Mouse (Mus musculus) embryonic fibroblast, embryonic 13.5 days (primary cell): ENCODE data around the gene App. TPM values are rescaled to one million over a fixed set of nuclear protein-coding genes. Genes with fewer than 3 reads are reported as not detected.

Experiments used
- H3K27ac ChIP-seq: 2 replicates; pipeline ENCODE4 v1.5.1; 2012; ENCODE audit warnings: low read length, control low read depth, inconsistent platforms; ENCODE audit not compliant: insufficient read depth
- H3K4me1 ChIP-seq: 2 replicates; pipeline ENCODE4 v1.6.1; 2011; ENCODE audit warnings: low read length; ENCODE audit not compliant: control insufficient read depth, insufficient read depth
- H3K4me3 ChIP-seq: 2 replicates; pipeline ENCODE4 v1.5.1; 2011; ENCODE audit warnings: mild to moderate bottlenecking, control low read depth, low read length; ENCODE audit not compliant: insufficient read depth
- CTCF ChIP-seq: IDR thresholded peaks from 2 replicates; pipeline ENCODE4 v1.5.1; 2011; ENCODE audit warnings: mild to moderate bottlenecking, control low read depth, low read length, moderate library complexity, borderline replicate concordance; ENCODE audit not compliant: insufficient read depth
- POLR2A ChIP-seq: IDR thresholded peaks from 2 replicates; pipeline ENCODE4 v1.6.1; 2011; ENCODE audit warnings: low read depth, mild to moderate bottlenecking, control low read depth, low read length, moderate library complexity
- polyA plus RNA-seq: library from polyadenylated mRNA; stranded (reverse); fragments of >200 nt; gene quantifications from 2 replicates; pipeline ENCODE4 v1.2.4, GENCODE M21; 2011; ENCODE audit warnings: low read depth; ENCODE audit not compliant: missing spikeins, insufficient read length

Gene App
- polyA plus RNA-seq, 1 experiment = 740 TPM

DNA sequence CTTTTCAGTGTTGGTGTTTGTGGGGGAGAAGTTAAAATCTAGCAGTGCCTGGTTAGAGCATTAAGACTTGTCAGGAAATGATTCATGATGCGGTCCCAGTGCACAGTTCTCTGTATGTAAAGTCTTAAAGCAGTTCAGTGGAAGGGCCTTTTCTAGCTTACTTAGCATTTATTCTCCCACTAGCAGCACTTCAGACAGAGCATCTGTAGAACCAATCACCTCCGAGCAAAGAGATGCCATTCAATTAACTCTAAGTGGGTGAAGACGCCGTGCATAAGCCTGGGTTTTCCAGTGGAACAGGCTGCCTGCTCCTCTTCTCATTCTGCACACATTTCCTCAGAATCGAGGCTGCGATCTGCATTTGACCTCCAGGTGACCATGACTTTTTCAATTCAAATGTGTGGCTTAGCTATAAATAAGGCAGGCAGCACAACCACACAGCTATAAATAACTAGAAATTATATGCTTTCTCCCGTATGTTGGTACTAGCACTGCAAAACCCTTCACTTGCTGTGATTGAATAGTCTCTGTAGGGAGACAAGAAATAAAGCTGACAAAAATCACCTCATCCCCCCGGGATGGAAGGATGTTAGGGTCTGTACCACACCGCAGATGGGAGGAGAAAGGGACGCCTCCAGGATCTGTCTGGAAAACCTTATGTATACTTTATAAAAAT, 135.5 kb downstream of the App start:
- Histone ChIP-seq H3K27ac (no peak overlapping the region), H3K4me1 (peaks cover 3% of the 10 kb centered on the region; the same call in 1 of the 2 replicates), H3K4me3 (no peak overlapping the region)
- TF ChIP-seq CTCF (no peak), POLR2A (no peak)

DNA sequence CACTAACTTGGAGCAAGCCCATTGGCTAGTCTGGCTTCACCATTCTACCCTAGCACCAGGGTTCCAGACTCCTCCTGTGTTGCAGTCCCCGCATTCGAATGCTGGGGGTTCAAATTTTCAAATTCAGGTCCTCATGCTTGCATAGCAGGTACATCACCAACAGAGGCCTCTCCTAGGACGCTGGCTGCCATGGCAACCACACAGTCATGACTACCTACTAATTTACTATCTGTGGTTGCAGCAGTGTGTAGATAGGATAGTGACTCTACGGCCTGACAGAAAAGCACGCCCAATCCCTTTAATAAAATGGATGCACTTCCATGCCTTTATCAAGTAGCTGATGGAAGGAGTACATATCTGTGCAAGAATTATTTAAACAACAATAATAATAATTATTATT, 137.8 kb downstream of the App start:
- TF ChIP-seq POLR2A (no peak), CTCF (no peak)
- no peak overlapping the region for H3K4me3 ChIP-seq
- H3K27ac ChIP-seq = no peak overlapping the region
- H3K4me1 ChIP-seq = peaks cover 3% of the 10 kb centered on the region; the same call in 1 of the 2 replicates

DNA sequence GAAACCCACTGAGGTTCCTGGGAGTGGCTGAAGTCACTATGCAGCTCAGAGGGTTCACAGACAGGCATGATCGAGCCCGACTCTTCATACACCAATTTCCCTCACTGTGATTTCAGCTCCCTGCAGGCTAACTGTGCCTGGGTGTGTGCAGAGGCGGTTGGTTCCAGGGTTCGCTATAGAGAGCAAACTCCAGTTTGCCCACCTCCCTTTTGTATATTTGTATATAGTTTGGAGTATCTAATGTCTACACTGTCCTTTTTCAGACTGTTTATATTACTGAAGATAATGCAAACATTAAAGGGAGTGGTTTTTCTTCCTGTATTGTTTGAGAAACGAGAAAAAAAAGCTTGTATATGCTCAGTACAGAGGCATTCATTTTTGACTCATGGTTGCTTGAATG, 139.8 kb downstream of the App start:
- TF ChIP-seq CTCF = no peak
- TF ChIP-seq POLR2A = no peak
- Histone ChIP-seq H3K4me3 (no peak overlapping the region), H3K4me1 (peaks cover 3% of the 10 kb centered on the region; the same call in 1 of the 2 replicates), H3K27ac (no peak overlapping the region)

DNA sequence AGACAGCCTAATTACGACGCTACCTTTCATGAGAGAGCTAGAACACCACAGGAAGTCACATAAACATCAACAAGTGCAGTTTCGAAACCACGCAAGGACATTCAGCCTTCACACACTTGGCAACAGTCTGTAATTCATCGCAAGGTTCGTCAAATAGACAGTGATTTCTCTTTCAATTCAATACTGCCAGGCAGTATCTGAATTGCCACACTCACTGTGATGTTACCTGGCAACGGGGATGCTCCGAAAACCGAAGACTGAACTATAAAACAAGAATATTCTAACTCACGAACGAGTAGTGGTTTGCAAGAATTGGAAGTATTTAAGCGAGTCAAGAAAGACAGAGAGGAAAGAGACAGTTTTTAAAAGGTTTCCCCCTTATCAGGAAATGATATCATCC, 142.8 kb downstream of the App start:
- TF ChIP-seq CTCF (no peak), POLR2A (no peak)
- Histone ChIP-seq H3K27ac (no peak overlapping the region), H3K4me1 (no peaks in the 10 kb centered on the region), H3K4me3 (no peak overlapping the region)

DNA sequence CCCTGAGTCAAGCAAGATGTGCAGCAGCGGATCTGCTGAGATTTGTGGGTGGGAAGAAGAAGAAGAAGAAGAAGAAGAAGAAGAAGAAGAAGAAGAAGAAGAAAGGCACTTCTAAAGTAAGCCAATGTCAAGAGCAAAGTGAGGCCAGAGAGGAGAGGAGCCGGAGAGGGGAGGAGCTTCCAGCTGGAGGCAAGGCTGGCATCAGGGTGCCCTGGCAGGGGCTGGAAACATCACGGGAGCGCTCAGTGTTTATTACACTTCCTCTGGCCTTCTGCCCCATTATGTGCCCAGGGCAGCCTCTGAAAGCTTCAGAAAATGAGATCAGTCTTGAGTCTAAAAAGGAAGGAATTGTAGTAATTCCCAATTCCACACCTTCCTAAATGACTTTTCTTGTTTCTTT, 145.2 kb downstream of the App start:
- no peaks in the 10 kb centered on the region for H3K4me1 ChIP-seq
- H3K27ac ChIP-seq = no peak overlapping the region
- no peak overlapping the region for H3K4me3 ChIP-seq
- TF ChIP-seq CTCF (no peak), POLR2A (no peak)

DNA sequence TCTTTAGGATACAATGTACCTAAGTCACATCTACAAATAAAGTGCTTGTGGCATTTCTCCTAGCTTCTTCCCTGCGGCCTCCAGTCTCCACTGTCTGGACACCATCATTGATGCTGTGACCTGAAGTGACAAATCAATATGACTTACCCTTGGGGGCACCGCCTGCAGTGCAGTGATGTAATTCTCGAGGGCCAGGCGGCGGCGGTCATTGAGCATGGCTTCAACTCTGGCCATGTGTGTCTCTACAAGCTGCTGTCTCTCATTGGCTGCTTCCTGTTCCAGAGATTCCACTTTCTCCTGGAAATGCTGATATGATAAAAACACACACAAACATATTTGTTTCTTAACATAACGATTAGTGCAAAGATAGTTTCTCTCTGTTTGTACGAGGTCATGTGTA, 148.9 kb downstream of the App start:
- H3K27ac ChIP-seq = no peak overlapping the region
- no peaks in the 10 kb centered on the region for H3K4me1 ChIP-seq
- no peak overlapping the region for H3K4me3 ChIP-seq
- TF ChIP-seq POLR2A = no peak
- no peak for TF ChIP-seq CTCF

DNA sequence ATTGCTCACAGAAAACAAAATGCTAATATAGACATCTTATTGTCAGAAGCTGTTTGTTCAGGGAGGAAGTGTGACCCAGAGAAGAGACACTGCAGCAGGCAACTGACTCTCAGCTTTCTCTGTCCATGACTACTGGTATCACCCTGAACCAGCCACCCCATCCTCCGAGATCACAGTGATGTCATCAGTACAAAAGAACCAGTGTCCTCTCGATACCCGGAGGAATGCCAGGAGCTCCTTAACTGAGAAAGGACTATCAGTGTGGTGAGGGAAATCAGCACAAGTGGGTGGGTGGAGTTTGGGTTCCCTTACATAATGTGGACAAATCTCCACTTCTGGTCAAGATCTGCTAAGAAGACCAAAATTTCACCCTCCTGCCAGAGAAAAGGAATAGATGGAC, 150.5 kb downstream of the App start:
- no peak for TF ChIP-seq CTCF
- no peak for TF ChIP-seq POLR2A
- Histone ChIP-seq H3K4me3 (no peak overlapping the region), H3K4me1 (no peaks in the 10 kb centered on the region), H3K27ac (no peak overlapping the region)

DNA sequence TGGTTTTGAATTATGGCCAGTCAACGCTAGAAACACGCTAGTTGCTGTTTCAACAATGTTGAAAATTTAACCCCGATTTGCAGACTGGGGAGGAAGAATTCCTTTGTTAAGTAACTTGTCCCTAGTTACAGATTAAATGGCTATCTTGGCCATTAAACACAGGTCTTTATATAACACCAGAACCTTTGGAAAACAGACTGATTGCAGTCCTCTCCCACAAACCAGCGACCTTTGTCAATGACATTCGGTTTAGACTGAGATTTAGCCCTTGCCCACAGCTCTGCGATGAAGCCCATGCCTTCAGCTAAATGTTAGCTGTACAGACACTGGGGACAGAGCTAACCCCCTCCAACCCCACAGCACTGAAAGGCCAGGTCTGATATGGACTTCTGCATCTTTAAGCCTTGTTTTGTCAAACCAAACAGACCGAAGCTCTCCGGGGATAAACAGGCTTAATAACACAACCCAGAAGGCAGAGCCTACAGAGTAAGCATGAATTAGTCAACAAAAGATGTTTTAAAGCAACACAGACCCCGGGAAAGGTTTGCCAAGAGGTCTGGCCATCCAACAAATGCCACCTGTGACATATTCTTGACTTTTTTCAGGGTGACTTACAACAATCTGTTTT, 152.8 kb downstream of the App start:
- H3K27ac ChIP-seq = no peak overlapping the region
- H3K4me1 ChIP-seq = no peaks in the 10 kb centered on the region
- H3K4me3 ChIP-seq = no peak overlapping the region
- no peak for TF ChIP-seq POLR2A

DNA sequence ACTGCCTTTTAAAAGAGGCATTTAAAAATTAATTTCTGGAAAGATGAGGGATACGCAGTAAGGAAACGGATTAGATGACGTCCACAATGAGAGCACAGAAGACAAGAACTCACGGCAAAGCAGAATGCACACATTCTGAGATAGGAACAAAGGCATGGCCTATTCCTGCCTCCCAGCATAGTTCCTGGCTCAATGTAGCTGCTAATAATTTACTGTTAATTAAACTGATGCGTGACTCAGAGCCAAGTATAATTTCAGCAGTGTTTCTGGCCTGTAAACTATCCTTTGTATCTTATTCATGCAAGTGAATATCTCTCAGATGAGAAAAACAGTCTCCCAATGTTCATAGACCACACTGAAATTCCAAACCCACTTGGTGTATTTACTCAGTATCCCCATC, 154.3 kb downstream of the App start:
- Histone ChIP-seq H3K4me3 (no peak overlapping the region), H3K27ac (no peak overlapping the region), H3K4me1 (no peaks in the 10 kb centered on the region)
- TF ChIP-seq CTCF (no peak), POLR2A (no peak)

DNA sequence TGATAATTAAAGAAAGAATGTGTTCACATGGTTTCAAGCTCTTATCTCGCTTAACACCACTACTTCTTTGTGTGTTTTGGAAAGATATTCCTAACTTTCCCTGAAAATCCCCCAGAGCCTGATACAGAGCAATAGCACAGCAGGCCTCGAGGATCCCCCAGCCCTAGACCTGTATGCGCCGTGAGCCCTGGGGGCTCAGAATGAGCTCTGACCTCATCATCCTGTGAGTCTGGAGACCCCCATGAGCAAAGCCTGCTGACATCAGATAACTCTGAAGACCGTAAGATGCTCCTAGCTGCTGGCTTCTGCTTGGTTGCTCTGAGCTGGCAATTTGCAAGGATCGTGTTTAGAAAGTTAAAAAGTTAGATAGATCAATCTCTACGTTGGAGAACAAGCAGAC, 155.7 kb downstream of the App start:
- TF ChIP-seq CTCF (no peak), POLR2A (no peak)
- H3K4me3 ChIP-seq = no peak overlapping the region
- no peaks in the 10 kb centered on the region for H3K4me1 ChIP-seq
- no peak overlapping the region for H3K27ac ChIP-seq
